Mouse (Mus musculus): ENCODE data around the gene Tmed4.

The Tmed4 gene

DNA sequence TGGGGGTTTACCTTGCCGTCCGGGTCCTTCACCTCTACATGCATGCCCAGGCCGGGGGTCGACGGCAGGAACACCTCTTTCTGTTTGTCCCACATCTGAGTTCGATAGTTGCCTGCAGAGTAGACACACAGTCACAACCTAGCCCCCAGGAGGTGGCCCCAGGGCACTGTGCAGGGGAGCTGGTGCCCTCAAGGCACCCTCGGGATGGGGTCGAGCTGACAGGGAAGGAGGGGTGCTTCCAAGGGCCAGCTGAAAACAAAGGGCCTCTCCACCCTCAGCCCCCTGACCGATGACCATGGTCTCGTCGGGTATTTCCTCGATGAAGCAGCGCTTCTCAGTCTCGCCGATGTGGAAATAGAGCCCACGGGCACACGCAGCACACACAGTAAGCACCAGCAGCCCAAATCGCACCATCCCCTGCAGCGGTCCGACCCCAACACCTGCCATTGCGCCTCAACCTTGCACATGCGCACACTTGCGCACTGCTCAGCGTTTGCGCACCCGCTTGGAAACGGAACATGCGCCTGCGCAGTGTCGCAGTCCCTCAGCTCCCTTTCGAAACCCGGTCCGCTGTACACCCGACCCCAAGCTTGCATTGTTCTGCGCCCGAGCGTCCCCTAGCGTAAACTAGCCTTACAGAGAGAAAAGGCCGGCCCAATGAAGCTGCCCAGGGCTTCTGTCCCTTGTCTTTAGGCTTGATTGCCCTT lies at the start of gene Tmed4:
Tmed4 (minus strand) TSS at position 484 of the 707 bp plus-strand sequence.
- DNase-seq: peak; percentile 99

DNA sequence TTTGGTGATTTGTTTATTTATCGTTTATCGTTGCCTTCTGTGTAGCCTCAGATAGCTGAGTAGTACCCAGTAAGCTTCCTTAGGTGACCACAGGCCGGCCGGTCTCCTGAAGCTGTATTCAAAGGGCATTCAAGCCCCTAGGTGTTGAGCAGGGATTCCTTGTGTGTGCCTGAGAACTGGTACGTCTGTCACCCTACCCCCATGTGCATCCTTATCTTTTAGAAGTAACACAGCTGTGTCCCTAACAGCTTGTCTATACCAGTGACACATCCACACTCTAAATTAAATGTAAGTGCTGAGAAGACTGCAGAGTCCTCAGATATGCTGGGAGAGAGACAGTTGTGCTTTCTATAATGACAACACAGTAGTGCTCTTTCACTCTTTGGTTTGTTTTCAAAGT lies 48.7 kb upstream of the Tmed4 start:
- no peak for DNase-seq

DNA sequence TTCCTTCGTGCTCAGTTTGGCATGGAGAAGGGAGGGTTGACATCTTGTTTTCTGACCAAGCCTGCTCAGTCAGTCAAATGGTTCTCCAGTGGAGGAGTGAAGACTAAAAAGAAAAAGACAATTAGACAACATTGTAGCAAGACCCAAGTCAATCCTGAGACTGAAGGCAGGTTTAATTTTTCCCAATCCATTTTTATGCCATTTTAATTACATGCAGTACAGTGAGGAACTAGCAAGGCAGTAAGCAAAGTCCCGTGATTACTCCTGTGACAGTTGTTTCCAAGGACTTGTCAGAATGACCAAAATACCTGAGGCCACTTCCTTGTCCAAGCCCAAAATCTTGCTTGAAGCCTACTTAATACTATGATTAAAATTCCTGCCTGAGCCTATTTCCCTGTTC lies 47.4 kb upstream of the Tmed4 start:
- no peak for DNase-seq

DNA sequence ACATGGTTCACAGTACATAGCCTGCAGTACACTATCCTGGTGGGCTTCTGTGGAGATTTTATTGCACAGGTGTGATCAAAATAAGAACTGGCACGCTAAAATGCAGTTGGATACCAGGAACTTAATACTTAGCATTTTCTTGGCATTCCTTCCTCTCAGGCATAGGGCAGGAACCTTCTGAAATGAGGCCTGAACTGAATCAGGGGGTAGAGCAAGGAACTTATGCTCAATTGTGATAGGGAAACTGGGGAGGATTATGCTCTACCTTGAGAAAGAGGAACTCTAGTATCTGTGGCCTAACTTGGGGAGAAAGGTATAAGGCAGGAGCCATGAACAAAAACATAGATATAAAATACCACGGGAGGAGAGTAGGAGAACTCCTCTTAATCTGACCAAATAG lies 44.7 kb upstream of the Tmed4 start:
- DNase-seq: no peak

DNA sequence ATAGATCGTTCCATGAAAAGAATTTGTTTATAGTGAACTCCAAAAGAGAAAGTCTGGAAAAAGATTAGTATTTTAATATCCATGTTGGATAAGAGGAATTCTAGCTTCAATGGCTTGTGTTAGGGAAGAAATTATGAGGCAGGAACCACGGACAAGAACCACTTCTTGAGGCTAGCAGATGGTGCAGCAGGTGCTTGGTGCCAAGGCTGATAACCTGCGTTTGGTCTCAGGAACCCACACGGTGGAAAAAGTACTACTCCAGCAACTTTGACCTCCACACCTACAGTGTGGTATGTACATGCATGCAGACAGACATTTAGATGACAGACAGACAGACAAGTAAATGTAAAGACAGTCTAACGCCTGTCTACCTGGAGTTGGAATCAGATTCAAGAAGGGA lies 43.9 kb upstream of the Tmed4 start:
- no peak for DNase-seq

DNA sequence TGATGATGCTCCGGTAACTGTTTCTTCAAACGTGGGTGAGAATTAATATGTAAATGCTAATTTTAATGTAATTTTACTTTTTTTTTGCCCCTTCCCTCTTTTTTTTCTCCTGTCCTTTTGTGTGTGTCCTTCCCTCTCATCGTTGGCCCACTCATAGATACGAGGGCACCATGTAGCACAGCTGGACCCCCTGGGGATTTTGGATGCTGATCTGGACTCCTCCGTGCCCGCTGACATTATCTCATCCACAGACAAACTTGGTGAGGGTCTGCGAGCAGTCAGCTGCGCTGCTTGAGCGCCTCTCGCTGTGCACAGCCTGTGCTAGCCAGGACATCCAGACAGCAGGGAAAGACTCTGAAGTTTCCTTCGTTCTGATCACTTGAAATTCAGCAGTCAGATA lies 42.2 kb upstream of the Tmed4 start:
- DNase-seq: no peak

DNA sequence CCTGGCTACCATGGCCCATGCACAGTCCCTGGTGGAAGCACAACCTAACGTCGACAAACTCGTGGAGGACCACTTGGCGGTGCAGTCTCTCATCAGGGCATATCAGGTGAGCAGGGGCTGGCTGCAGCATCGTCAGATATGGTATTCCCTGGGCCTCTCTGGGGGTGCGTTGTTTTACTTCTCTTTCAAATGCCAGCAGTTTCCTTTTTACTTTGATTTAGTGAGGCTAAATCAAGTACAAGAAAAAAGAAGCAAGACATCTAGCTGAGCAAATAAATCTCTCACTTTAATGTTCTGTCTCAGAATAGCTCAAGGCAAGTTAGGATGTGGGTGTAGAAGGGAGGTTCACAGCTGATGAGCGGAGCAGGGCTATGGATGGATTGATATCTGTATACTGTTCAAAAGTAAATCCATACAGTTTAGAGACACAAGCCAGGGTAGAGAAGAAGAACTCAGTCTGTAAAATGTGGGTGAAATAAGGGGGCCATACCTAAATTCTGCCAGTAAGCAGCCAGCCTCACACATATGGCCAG lies 39.3 kb upstream of the Tmed4 start:
- DNase-seq: no peak

DNA sequence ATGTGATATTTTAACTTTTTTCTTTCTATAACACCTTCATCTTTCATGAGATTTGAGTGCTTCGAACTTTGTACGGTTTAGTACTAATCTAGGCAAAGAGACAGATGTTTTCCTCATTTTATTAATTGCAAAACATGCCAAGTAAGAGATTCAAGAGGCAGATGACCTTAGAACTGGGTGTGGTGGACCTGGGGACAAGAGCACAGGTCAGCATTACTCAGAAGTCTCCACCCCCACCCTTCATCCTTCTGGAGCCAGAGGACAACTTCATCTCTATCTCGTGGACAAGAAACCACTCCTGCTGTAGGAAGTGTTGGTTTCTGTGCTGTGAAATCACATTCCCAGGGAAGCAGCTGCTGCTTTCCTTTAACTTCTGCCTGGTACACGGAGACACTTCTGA lies 33.5 kb upstream of the Tmed4 start:
- peak; percentile 42 to 71 for DNase-seq

DNA sequence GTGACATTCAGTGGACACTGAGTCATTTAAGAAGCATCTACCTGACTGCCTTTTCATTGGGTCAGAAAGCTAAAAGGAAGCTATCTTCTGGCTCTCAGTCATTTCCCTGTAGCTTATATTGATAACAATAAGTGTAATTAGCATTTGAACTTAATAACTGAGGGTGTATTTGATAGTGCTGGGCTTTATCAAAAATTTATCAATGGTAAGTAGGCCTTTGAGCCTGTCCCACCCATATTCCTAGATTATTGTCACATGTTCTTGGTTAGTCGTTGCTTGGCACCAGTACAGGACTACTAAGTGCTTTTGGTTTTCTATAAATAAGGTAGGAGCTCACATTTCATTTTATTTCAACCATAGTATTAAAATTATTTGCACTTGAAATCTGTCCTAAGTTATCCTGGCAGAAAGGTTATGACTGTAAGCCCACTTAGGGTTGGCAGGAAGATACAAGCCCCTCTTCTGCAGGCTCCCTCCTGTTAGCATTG lies 31.3 kb upstream of the Tmed4 start:
- no peak for DNase-seq

DNA sequence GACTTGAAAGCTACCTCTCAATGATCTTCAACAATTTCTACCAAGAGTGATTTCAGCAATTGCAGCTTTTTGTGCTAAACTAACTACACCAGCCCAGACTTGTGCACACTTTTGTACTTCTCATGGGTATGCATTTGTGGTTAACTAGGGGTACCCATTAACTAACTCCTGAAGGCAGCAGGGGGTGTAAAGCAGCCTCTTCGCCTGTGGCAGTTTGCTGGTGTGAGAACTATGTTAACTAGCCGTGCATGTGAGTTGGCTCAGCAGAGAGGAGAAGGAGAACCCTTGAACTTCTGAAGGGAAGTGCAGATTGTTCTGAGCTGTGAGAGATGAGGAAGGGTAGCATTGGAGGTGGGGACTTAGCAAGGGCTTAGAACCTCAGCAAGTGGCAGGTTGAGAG lies 28.1 kb upstream of the Tmed4 start:
- DNase-seq: peak; percentile 36 to 38

DNA sequence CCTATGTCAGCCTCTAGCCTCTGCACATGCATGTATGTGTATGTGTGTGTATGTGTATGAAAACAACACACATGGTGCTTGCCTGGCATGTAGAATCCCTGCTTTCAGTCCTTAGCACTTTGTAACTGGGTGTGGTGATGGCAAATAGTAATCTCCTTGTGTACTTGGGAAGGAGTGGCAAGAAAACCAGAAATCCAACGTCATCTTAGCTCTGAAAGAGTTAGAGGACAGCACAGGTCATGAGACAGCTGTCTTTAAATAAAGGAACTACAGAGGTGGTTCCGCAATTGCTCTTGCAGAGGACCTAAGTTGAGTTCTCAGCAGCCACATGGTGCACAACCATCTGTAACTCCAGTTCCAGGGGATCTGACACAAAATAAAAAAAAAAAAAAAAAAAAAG lies 24.8 kb upstream of the Tmed4 start:
- DNase-seq: no peak

DNA sequence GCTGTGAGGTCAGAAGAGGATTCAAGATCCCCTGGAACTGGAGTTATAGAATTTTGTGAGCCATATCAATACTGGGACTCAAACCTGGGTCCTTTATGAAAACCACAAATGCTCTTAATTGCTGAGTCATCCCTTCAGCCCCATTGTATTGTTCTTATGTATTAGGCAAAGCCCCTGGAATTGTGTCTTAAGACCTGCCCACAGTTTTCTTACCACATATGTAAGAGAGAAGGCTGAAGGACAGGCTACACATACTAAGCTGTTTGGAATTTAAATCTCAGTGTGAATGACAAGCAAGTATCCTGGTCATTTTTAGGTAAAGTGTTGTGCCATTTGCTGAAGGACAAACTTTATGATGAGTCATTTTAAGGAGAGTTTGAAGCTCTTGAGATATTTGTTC lies 21.4 kb upstream of the Tmed4 start:
- no peak for DNase-seq

DNA sequence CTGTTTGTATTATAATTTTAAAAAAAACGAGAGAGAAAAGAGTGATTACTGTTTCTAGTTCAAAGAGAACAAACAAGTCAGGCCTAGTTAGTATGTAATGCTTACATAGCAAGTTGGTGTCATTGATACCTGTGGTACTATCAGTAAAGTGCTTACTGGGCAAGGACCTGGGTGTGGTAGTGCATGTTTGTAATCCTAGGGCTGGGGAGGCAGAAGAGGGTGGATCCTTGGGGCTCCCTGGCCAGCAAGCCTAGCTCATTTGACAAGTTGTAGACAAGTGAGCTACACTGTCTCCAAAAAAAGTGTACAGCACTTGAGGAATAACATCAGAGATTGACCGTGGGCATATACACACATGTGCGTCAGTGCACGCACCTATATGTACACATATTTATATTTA lies 20.0 kb upstream of the Tmed4 start:
- no peak for DNase-seq

DNA sequence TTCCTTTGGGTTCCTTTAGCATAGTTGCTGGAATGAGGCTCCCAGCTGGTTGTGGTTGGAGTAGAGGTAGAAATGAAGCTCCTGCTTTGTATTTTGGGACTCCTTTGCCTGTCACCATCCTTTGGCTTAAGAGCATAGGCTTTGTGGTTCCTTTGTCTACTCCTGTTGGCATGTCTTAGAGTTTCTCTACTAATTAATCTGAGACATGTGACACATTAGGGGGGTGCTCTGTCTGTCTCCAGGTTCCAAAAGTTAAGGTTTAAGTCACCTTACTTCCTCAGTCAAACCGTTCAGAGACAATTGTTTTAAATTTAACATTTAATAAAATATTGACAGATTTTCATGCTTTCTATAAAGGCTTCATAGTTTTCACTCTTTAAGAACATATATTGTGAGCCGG lies 18.9 kb upstream of the Tmed4 start:
- DNase-seq: peak; percentile 18 to 34

DNA sequence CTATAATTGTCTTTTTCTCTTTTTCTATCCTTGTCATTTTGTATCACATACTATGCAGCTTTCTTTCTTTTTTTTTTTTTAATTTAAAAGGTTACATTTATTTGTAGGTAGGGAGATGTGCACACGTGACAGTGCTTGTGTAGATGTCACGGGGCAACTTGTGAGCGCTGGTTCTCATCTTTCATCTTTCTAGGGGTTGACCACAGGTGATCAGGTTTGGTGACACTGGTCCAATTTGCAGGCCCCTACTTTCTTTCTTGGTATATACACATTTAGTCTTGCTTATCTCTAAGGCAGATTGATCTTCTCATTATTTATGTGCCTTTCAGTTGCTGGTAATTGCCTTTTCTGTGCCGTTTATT lies 18.3 kb upstream of the Tmed4 start:
- DNase-seq: no peak

DNA sequence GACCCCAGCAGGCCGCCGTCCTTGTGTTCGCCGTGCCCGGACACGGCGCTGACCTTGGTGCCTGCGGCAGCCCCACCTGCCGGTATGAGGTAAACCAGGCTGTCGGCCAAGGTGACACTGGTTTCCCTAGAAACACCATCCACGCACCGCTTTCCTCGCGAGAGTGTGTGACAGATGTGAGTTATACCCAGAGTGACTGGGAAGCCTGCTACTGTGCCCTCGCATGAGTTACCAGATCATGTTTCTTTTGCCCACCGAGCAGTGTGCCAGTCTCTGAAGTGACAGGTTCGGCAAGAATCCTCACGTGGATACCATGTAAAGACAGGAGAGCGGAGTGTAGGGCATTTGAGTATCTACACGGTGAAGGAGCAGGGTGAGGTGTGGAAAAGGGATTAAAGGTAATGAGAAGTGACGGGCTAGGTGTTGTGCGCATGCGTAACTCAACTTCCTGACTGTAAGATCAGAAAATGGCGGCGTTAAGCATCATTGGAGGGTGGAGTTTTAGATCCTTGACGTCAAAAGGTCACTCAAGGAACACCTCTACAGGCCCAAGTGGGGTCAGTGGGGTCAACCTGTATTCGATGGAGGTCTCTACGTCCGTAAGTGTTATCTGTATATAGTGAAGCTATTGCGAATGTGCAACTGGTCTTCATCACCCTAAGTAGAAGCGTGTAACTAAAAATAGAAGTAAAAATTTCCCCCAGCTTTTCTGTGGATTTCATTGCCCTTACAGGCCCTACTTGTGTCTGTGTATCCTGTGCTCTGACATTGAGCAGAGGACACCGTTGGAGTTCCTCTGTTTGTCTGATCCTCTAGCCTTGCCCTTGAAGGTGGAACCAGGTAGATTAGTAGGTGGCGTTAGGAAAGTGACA lies 17.7 kb upstream of the Tmed4 start:
- DNase-seq: peak; percentile 81 to 82

DNA sequence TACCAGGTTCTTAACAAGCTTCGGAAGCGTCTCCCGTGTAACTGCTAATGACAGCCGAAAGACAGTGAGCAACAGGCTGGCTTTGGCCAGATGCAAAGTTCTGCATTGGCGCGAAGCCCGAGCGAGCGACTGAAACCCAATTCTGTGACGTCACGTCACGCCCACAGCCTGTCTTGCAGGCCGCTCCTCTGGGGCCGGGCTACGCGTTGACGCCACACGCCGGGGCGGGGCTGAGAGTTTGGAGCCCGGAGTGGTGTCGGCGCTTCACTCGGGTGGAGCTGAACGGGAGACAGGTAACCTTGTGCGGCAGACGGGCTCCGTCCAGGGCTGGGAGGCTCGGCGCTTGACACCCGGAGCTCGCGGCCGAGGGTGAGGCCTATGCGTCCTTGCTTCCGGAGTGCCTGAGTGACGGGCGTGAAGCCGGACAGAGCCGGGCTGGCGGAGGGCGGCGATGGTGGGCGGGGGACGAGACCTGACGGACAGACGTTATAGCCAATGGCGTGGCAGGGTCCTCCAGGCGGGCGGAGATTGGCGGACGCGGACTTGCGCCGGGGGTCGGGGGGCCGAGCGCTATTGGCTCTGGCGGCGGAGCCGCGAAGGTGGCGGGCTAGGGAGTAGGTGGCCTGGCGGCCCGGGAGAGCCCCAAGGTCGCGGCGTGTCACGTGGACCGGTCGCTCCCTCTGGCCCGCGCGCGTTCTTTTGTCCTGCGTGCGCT lies 16.9 kb upstream of the Tmed4 start, which contains the start of gene Ogdh:
Ogdh (plus strand) TSS at position 233 of the 715 bp plus-strand sequence.
- DNase-seq: peak; percentile 98 to 99

DNA sequence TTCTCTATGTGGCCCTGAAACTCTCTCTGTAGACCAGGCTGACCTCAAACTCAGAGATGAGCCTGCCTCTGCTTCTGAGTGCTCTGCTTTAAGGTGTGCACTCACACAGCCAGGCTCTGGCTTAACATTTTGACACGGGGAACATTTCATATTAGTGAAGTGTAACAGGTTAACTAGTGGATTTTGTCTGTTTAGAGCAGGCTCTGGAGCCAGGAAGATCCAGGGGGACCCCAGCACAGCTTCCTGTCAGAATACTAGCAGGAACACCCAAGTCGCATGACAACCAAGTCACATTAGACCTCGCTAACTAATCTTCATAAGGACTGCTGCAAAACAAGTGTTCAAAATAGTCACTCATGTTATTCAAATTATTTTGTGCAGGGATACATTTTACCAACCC lies 16.2 kb upstream of the Tmed4 start:
- DNase-seq: no peak

DNA sequence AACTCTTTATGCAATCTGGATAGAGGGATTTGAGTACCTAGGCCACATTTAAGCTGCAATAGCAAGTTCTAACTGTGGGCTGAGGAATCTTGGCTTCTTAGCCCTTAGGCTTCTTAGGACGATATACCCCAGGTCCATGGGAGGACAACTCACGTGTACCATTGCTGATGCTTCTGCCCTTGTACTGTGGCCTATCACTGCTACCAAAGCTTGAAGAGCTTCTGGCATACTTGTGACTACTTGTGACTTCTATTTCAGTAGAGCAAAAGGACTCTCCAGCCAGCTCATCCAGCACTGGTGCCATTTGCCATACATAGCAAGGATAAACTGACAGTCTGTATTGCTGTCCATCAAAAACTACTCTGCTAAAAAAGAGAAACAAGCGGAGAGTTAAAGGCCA lies 15.5 kb upstream of the Tmed4 start:
- no peak for DNase-seq

DNA sequence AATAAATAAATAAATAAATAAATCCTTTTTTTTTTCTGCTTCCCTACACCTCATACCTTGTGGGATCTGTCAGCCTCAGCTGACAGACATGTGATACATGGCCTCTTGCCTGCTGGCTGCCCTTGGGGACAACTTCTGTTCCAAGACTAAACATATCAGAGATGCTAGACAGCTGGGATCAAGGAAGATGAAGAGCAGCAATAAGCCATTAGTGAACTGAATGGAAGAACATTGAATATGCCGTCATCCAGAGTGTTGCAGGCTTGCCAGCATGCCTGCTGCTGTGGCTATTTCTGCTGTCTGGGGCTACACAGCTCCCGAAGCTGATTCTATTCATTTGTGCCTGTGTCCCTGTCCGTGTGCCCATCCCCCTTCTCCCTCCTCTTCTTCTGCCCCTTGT lies 8.3 kb upstream of the Tmed4 start:
- no peak for DNase-seq

DNA sequence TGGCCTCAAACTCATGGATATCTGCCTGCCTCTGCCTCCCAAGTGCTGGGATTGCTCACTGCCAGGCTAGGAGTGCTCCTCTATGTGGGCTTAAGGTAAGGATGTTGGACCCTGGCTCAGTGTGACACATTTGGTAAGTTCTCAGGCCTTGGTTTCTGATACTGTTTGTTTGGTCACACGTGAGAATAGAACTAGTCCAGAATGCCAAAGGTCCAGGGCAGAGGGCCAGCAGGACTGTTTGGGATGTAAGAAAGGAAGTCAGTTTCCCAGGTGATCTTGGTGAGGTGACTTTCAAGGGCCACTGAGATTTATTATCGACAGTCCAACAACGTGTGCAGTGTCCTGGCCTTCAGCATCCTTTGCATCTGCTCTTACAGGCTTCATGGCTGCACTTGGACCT lies 1.8 kb upstream of the Tmed4 start:
- DNase-seq: peak in 1 of 2 experiments; percentile 30

DNA sequence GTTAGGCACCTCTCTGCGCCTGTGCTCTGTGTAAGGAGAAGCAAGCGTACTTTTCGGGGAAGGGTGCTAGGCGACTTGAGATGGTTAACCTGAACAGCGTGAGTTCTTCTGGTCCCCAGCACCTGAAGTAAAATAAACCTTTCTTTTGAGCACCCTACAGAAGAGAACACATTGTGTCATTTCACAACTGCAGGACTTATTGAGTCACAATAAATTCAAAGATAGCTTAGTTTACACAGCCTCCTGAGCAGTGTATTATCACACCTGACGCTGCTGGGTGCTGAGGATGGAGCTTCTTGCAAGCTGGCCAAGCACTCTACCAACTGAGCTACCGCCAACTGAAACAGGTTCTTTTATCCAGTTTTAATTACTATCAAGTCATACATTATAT lies 419 bp upstream of the Tmed4 start:
- DNase-seq: no peak

DNA sequence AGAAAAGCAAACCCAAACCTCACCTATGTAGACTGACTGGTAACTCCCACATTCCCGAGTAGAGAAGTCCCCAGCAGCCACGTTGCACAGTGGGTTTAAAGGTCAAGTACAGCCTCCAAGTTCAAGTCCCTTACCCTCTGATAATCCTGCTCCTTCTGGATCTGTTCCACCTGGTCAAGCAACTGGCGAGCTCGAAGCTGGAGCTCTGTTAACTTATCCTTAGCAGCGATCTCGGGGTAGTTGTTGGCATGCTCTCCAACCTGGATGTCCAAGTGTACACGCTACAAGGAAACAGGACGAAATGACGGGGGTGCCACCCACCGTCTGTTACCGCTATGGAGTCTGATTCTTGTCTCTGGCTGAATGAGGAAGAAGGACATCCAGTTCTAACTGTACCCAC lies 1.1 kb downstream of the Tmed4 start:
- peak; percentile 39 to 42 for DNase-seq

Measured in kidney, adult 8-10 months (tissue).